Mouse (Mus musculus) c-Kit-negative CD71-positive TER-119-positive erythroid progenitor cells, embryonic 14.5 days (primary cell): ENCODE results near the gene Sept9.
"Not testable (repeated sequence)": the region's sequence is repeated elsewhere in the genome, so short reads cannot be mapped to it uniquely, and the experiment has no call there.

Source experiments
- DNase-seq: peaks from one replicate; pipeline ENCODE4 v3.0.0-alpha.2; 2013; ENCODE audit warnings: low read depth, low spot score

Sept9 gene

GRCm38 (mm10) chr11:117325468-117326139 is 126.1 kb downstream of the Sept9 start:
- no peak for DNase-seq

- no peak for DNase-seq
Measured at GRCm38 (mm10) chr11:117326140-117326725, 126.8 kb downstream of the Sept9 start.

- no peak for DNase-seq
Measured at GRCm38 (mm10) chr11:117326867-117327600, 127.6 kb downstream of the Sept9 start.

- DNase-seq, result no peak
Measured at GRCm38 (mm10) chr11:117327633-117328032, 128.2 kb downstream of the Sept9 start.

- no peak for DNase-seq
Measured at GRCm38 (mm10) chr11:117330076-117330950, 130.9 kb downstream of the Sept9 start.

- no peak for DNase-seq
Measured at GRCm38 (mm10) chr11:117330951-117331254, 131.4 kb downstream of the Sept9 start.

GRCm38 (mm10) chr11:117331361-117332241 is 132.1 kb downstream of the Sept9 start:
- no peak for DNase-seq

GRCm38 (mm10) chr11:117332242-117333149 is 133.0 kb downstream of the Sept9 start:
- no peak for DNase-seq

- DNase-seq, result no peak
Measured at GRCm38 (mm10) chr11:117333150-117333715, 133.8 kb downstream of the Sept9 start.

- no peak for DNase-seq
Measured at GRCm38 (mm10) chr11:117334101-117334500, 134.6 kb downstream of the Sept9 start.

GRCm38 (mm10) chr11:117335146-117335545 is 135.7 kb downstream of the Sept9 start:
- no peak for DNase-seq

- DNase-seq, result no peak
Measured at GRCm38 (mm10) chr11:117336081-117336788, 136.8 kb downstream of the Sept9 start.

- DNase-seq, result no peak
Measured at GRCm38 (mm10) chr11:117337749-117338148, 138.3 kb downstream of the Sept9 start.

GRCm38 (mm10) chr11:117338503-117338902 is 139.0 kb downstream of the Sept9 start:
- DNase-seq, result no peak

- DNase-seq, result no peak
Measured at GRCm38 (mm10) chr11:117339050-117339449, 139.6 kb downstream of the Sept9 start.

GRCm38 (mm10) chr11:117341218-117341617 is 141.8 kb downstream of the Sept9 start:
- no peak for DNase-seq

- DNase-seq, result no peak
Measured at GRCm38 (mm10) chr11:117342076-117342475, 142.6 kb downstream of the Sept9 start.

GRCm38 (mm10) chr11:117342490-117342889 is 143.0 kb downstream of the Sept9 start:
- DNase-seq, result not testable (repeated sequence)

GRCm38 (mm10) chr11:117343800-117344199 is 144.3 kb downstream of the Sept9 start:
- DNase-seq, result no peak
